Mouse (Mus musculus) intestine, embryonic 15.5 days (tissue): Measurements from ENCODE around the gene Fam173b. TPM values are rescaled to one million over a fixed set of nuclear protein-coding genes. Genes with fewer than 3 reads are reported as not detected.
A peak's percentile ranks its signal among the peaks of the same experiment; 100 is the strongest.

ENCODE experiments used
- ATAC-seq: fragments of 200-750 bp; cut with Nextera tagmentation; 2 replicates; pipeline ENCODE4 v1.8.0; 2017; ENCODE audit warnings: moderate TSS enrichment, moderate library complexity
- H3K27ac ChIP-seq: fragments of 300-500 bp; sonication (generic); 2 replicates; pipeline ENCODE4 v1.5.1; 2015; ENCODE audit warnings: mild to moderate bottlenecking, inconsistent platforms
- H3K27me3 ChIP-seq: fragments of 300-500 bp; sonication (generic); replicated peaks from 2 replicates; pipeline ENCODE4 v1.6.1; 2015; ENCODE audit warnings: inconsistent platforms
- H3K36me3 ChIP-seq: fragments of 300-500 bp; sonication (generic); 2 replicates; pipeline ENCODE4 v1.6.1; 2015; ENCODE audit warnings: inconsistent platforms
- H3K4me1 ChIP-seq: fragments of 300-500 bp; sonication (generic); replicated peaks from 2 replicates; pipeline ENCODE4 v1.6.1; 2015; ENCODE audit warnings: inconsistent platforms
- H3K4me2 ChIP-seq: fragments of 300-500 bp; sonication (generic); replicated peaks from 2 replicates; pipeline ENCODE4 v1.6.1; 2015; ENCODE audit warnings: mild to moderate bottlenecking, inconsistent platforms
- H3K4me3 ChIP-seq: fragments of 300-500 bp; sonication (generic); replicated peaks from 2 replicates; pipeline ENCODE4 v1.5.1; 2015; ENCODE audit warnings: inconsistent platforms
- H3K9ac ChIP-seq: fragments of 300-500 bp; sonication (generic); 2 replicates; pipeline ENCODE4 v1.6.1; 2015; ENCODE audit warnings: inconsistent platforms
- H3K9me3 ChIP-seq: fragments of 300-500 bp; sonication (generic); 2 replicates; pipeline ENCODE4 v1.6.1; 2016; ENCODE audit warnings: inconsistent platforms
- WGBS: fragments of 180-500 bp; shearing (Covaris S2); methylation state at CpG from one replicate; pipeline ENCODE4 v1.1.7; 2015; 5-methylcytosine and 5-hydroxymethylcytosine counted together
- polyA plus RNA-seq: library from polyadenylated mRNA; unstranded; fragments of >200 nt; fragmentation: Nextera tagmentation; extraction: Ambion mirVana; gene quantifications from 2 replicates; pipeline ENCODE4 v1.2.1, GENCODE M21; 2015

Gene Fam173b
- polyA plus RNA-seq, result 15.2 and 16.6 TPM in 2 replicates

GRCm38 (mm10) chr15:31601646-31602374, at the start of gene Fam173b, which contains the start of gene Cct5:
Gene Fam173b (plus strand): TSS chr15:31601852.
Gene Cct5 (minus strand): TSS chr15:31601804.
- under 1% methylated on average over 63 of the region's 63 CpGs for WGBS
- peaks cover 11% of the 10 kb centered on the region for H3K4me1 ChIP-seq
- peak within 1 kb of the TSS; percentile 94 for H3K27ac ChIP-seq
- H3K9me3 ChIP-seq, result no peaks in the 10 kb centered on the region
- no peaks in the 10 kb centered on the region; the same call in 1 of the 2 replicates for H3K36me3 ChIP-seq
- ATAC-seq, result peak; percentile 92
- H3K4me3 ChIP-seq, result peak within 1 kb of the TSS; percentile 87
- H3K9ac ChIP-seq, result peak within 1 kb of the TSS; percentile 93
- peak within 1 kb of the TSS; percentile 81 for H3K4me2 ChIP-seq
- no peaks in the 10 kb centered on the region for H3K27me3 ChIP-seq

GRCm38 (mm10) chr15:31554855-31555254, 46.8 kb upstream of the Fam173b start:
- ATAC-seq, result no peak
- Histone ChIP-seq H3K4me1 (no peaks in the 10 kb centered on the region), H3K9me3 (no peaks in the 10 kb centered on the region)

GRCm38 (mm10) chr15:31561390-31561789, 40.3 kb upstream of the Fam173b start:
- H3K9ac ChIP-seq, result no peak overlapping the region
- H3K4me1 ChIP-seq, result peaks cover 2% of the 10 kb centered on the region; the same call in 1 of the 2 replicates
- H3K27ac ChIP-seq, result no peak overlapping the region
- no peaks in the 10 kb centered on the region for H3K9me3 ChIP-seq
- H3K36me3 ChIP-seq, result no peaks in the 10 kb centered on the region
- no peak overlapping the region for H3K4me3 ChIP-seq
- ATAC-seq, result no peak
- 82% methylated on average over 6 of the region's 6 CpGs for WGBS
- H3K27me3 ChIP-seq, result no peaks in the 10 kb centered on the region
- no peak overlapping the region for H3K4me2 ChIP-seq

More at GRCm38 (mm10) chr15:31554855-31555254, 46.8 kb upstream of the Fam173b start:
- Histone ChIP-seq H3K27ac (no peak overlapping the region), H3K36me3 (no peaks in the 10 kb centered on the region), H3K4me2 (no peak overlapping the region), H3K4me3 (no peak overlapping the region), H3K27me3 (no peaks in the 10 kb centered on the region), H3K9ac (no peak overlapping the region)
- 79% methylated on average over 2 of the region's 2 CpGs for WGBS

GRCm38 (mm10) chr15:31561976-31562375, 39.7 kb upstream of the Fam173b start:
- Histone ChIP-seq H3K27ac (no peak overlapping the region), H3K9ac (no peak overlapping the region), H3K4me1 (peaks cover 2% of the 10 kb centered on the region; the same call in 1 of the 2 replicates), H3K9me3 (no peaks in the 10 kb centered on the region), H3K36me3 (no peaks in the 10 kb centered on the region), H3K4me2 (no peak overlapping the region), H3K4me3 (no peak overlapping the region), H3K27me3 (no peaks in the 10 kb centered on the region)
- no peak for ATAC-seq
- 96% methylated on average over 4 of the region's 4 CpGs for WGBS

- H3K4me1 ChIP-seq, result peaks cover 2% of the 10 kb centered on the region; the same call in 1 of the 2 replicates
- H3K36me3 ChIP-seq, result no peaks in the 10 kb centered on the region
- H3K9ac ChIP-seq, result no peak overlapping the region
- H3K27ac ChIP-seq, result no peak overlapping the region
- H3K27me3 ChIP-seq, result no peaks in the 10 kb centered on the region
- ATAC-seq, result no peak
- H3K4me3 ChIP-seq, result no peak overlapping the region
- WGBS, result 65% methylated on average over 8 of the region's 8 CpGs
- H3K4me2 ChIP-seq, result no peak overlapping the region
- H3K9me3 ChIP-seq, result no peaks in the 10 kb centered on the region
Measured at GRCm38 (mm10) chr15:31562847-31563246, 38.8 kb upstream of the Fam173b start.

- ATAC-seq, result peak; percentile 55
- Histone ChIP-seq H3K9ac (no peak overlapping the region), H3K4me1 (peaks cover 7% of the 10 kb centered on the region), H3K4me3 (no peak overlapping the region), H3K9me3 (no peaks in the 10 kb centered on the region), H3K36me3 (no peaks in the 10 kb centered on the region), H3K27ac (peak overlapping the region; percentile 51; the same call in 1 of the 2 replicates), H3K4me2 (peak overlapping the region; percentile 36), H3K27me3 (no peaks in the 10 kb centered on the region)
- 56% methylated on average over 19 of the region's 19 CpGs for WGBS
Measured at GRCm38 (mm10) chr15:31563577-31564546, 37.8 kb upstream of the Fam173b start.

- ATAC-seq, result no peak
- no peak within 1 kb of the TSS for H3K27ac ChIP-seq
- H3K27me3 ChIP-seq, result no peaks in the 10 kb centered on the region
- H3K4me1 ChIP-seq, result peaks cover 8% of the 10 kb centered on the region
- no peaks in the 10 kb centered on the region for H3K9me3 ChIP-seq
- no peak within 1 kb of the TSS for H3K9ac ChIP-seq
- no peak within 1 kb of the TSS for H3K4me3 ChIP-seq
- 57% methylated on average over 5 of the region's 5 CpGs for WGBS
- no peak within 1 kb of the TSS for H3K4me2 ChIP-seq
- H3K36me3 ChIP-seq, result no peaks in the 10 kb centered on the region
Measured at GRCm38 (mm10) chr15:31565184-31565583, 36.5 kb upstream of the Fam173b start, which contains the start of gene Cmbl. Gene Cmbl (plus strand): TSS chr15:31565389.

GRCm38 (mm10) chr15:31565786-31566185, 35.9 kb upstream of the Fam173b start:
- H3K4me2 ChIP-seq, result no peak overlapping the region
- H3K27me3 ChIP-seq, result no peaks in the 10 kb centered on the region
- no peak overlapping the region for H3K9ac ChIP-seq
- no peak overlapping the region for H3K27ac ChIP-seq
- H3K36me3 ChIP-seq, result no peaks in the 10 kb centered on the region
- H3K4me3 ChIP-seq, result no peak overlapping the region
- H3K4me1 ChIP-seq, result peaks cover 11% of the 10 kb centered on the region
- WGBS, result 74% methylated on average over 1 of the region's 1 CpGs
- H3K9me3 ChIP-seq, result no peaks in the 10 kb centered on the region
- ATAC-seq, result no peak

GRCm38 (mm10) chr15:31567431-31567830, 34.2 kb upstream of the Fam173b start:
- Histone ChIP-seq H3K4me1 (peaks cover 11% of the 10 kb centered on the region), H3K4me2 (no peak overlapping the region), H3K9me3 (no peaks in the 10 kb centered on the region), H3K36me3 (no peaks in the 10 kb centered on the region), H3K4me3 (no peak overlapping the region), H3K9ac (no peak overlapping the region), H3K27ac (no peak overlapping the region), H3K27me3 (no peaks in the 10 kb centered on the region)
- whole genome bisulfite sequencing, result 78% methylated on average over 7 of the region's 7 CpGs
- ATAC-seq, result no peak

GRCm38 (mm10) chr15:31568581-31568996, 33.1 kb upstream of the Fam173b start:
- 0 out of 2 replicates have a peak overlapping the region, but pooled peaks have one; percentile 7 for H3K4me3 ChIP-seq
- peak overlapping the region; percentile 4; the same call in 1 of the 2 replicates for H3K9ac ChIP-seq
- H3K27ac ChIP-seq, result peak overlapping the region; percentile 85
- ATAC-seq, result peak; percentile 67
- 13% methylated on average over 12 of the region's 12 CpGs for WGBS
- H3K9me3 ChIP-seq, result no peaks in the 10 kb centered on the region
- H3K36me3 ChIP-seq, result no peaks in the 10 kb centered on the region
- peaks cover 11% of the 10 kb centered on the region for H3K4me1 ChIP-seq
- no peaks in the 10 kb centered on the region for H3K27me3 ChIP-seq
- peak overlapping the region; percentile 48 for H3K4me2 ChIP-seq

GRCm38 (mm10) chr15:31569325-31570022, 32.2 kb upstream of the Fam173b start:
- no peaks in the 10 kb centered on the region for H3K9me3 ChIP-seq
- 0 out of 2 replicates have a peak overlapping the region, but pooled peaks have one; percentile 1 for H3K4me3 ChIP-seq
- 55% methylated on average over 9 of the region's 9 CpGs for WGBS
- peak overlapping the region; percentile 85 for H3K27ac ChIP-seq
- ATAC-seq, result peak; percentile 85
- H3K4me1 ChIP-seq, result peaks cover 11% of the 10 kb centered on the region
- no peaks in the 10 kb centered on the region for H3K27me3 ChIP-seq
- peak overlapping the region; percentile 48 for H3K4me2 ChIP-seq
- H3K36me3 ChIP-seq, result no peaks in the 10 kb centered on the region
- no peak overlapping the region for H3K9ac ChIP-seq
